Mouse (Mus musculus) thymus, adult 2 months (tissue): ENCODE results near the gene Sox10.

Experiments used
- CTCF ChIP-seq: fragments of 200-500 bp; IDR thresholded peaks from 2 replicates; pipeline ENCODE4 v1.5.1; 2012; ENCODE audit warnings: mild to moderate bottlenecking, control low read depth, low read length, moderate library complexity, borderline replicate concordance; ENCODE audit not compliant: control insufficient read depth, poor library complexity, insufficient read depth; ENCODE audit errors: extremely low read depth
- POLR2A ChIP-seq: fragments of 200-500 bp; IDR thresholded peaks from 2 replicates; pipeline ENCODE4 v1.6.1; 2012; ENCODE audit warnings: mild to moderate bottlenecking, low read length, control low read depth, moderate library complexity; ENCODE audit not compliant: control insufficient read depth, poor library complexity, insufficient read depth; ENCODE audit errors: extremely low read depth

DNA sequence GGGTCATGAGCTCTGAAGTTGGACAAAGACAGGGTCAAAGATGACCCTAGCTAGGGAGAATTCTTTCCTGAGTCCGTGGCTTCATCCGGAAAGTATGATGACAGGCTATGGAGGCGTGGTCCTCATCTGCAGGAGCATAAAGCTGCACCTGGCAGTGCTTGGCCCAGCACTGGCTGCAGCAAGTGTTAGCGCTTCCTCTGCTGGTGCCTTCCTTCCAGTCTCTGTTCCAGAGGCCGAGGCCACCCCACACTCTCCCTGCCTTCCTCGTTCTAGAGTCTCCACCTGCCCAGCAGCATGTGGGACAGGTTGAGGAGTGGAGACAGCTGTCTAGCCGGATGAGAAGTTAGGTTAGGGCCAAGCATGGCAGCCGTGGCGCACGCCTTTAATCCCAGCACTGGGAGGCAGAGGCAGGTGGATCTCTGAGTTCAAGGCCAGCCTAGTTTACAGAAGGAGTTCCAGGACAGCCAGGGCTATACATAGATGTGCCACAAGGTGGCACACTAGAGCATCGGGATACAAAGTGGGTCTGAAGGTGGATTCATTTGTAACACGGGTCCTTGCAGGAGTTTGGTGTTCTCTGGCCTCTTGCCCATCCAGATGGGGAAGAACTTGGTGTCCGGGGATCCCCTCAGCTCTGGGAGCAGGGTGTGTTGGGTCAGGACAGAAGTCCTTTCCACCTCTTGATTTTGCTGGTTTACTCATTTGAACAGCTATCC lies 38.7 kb downstream of the Sox10 start:
- TF ChIP-seq POLR2A (no peak), CTCF (no peak)
